Mouse (Mus musculus): ENCODE data around the gene Taf10.

Taf10 gene

GRCm38 (mm10) chr7:105721916-105722315 is 22.2 kb downstream of the Taf10 start:
- no peak for DNase-seq (ENCODE audit: low spot score in 2 of 2)

DNA sequence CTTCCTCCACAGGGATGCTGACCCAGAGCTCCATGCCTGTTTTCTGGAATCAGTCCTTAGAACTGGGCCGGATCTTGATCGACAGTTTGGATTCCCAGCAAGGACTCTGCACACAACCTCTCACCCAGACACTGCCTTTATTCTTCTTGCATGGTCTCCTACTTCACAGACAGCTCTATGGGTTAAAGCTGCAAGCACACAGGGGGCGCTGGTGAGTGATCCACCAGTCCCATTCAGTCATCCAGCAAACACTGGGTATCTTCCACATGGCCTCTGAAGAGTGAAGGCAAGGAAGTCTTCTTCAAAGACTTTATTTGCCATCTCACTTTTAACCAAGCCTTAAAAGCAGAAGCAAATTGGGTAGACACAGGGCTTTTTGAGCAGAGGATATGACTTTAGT is 28.8 kb downstream of the Taf10 start:
- DNase-seq (ENCODE audit: low spot score in 2 of 2) = no peak

GRCm38 (mm10) chr7:105708733-105709132 is 35.4 kb downstream of the Taf10 start:
- DNase-seq (ENCODE audit: low spot score in 2 of 2) = no peak

DNA sequence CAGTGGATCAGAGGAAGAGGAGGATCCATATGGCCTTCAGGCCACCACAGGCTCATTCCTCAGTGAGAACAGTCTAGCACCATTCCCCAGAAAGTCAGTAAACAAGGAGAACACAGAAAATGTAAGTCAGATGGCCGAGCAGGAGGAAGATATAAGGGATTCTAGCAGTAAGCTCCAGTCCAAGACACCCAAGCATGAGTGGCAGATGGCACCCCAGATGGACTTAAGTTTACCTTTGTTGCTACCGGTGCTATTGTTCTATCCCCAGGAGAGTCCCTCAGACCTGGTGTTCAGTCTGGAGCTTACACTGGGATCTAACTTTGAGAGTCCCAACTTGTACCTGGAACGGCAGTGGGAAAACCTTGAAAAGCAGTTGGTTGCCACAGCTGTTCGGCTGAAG is 40.3 kb downstream of the Taf10 start:
- no peak for DNase-seq (ENCODE audit: low spot score in 2 of 2)

- no peak for DNase-seq (ENCODE audit: low spot score in 2 of 2)
Observed at GRCm38 (mm10) chr7:105703184-105703583, 41.0 kb downstream of the Taf10 start.

DNA sequence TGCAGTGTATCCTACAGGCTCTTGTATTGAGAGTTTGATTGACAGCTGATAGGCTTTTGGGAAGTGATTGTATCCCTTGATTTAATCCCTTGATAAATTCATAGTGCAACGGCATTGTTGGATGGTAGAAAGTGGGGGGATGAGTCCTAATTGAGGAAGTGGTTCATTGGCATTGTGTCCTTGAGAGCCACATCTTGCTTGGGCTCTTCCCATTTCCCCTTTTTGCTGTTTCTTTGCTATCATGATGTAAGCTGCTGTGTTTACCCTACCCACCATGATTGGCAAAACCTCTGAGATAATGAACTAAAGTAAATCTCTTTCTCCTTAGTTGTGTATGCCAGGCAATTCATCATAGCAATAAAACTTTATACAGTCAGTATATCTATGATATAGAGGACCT is 53.3 kb downstream of the Taf10 start:
- no peak for DNase-seq (ENCODE audit: low spot score in 2 of 2)
